Mouse (Mus musculus): ENCODE measurements around the gene Cpvl.
A peak's percentile ranks its signal among the peaks of the same experiment; 100 is the strongest.

The Cpvl gene

GRCm38 (mm10) chr6:53972238-53972743 lies 6.2 kb downstream of the Cpvl start:
- no peak for DNase-seq (ENCODE audit: low read depth, low spot score)

DNA sequence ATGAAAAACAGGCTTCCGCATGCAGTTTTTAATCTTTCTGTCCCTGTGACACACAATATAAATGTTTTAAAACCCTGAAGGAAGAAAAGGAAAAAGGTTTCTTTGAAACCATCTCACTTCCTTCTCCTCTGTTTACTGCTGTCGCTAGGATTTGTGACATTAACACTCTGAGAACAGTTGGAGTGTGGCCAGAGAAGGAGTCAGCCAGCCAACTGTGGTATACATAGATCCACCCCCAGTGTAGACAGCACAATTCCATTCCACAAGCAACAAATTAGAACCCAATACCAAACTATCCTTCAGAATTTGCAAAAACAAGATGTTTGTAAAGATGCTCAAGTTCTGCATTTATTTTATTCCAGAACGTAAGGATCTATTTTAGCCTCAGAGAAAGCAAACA lies 6.7 kb downstream of the Cpvl start:
- no peak for DNase-seq (ENCODE audit: low read depth, low spot score)

DNA sequence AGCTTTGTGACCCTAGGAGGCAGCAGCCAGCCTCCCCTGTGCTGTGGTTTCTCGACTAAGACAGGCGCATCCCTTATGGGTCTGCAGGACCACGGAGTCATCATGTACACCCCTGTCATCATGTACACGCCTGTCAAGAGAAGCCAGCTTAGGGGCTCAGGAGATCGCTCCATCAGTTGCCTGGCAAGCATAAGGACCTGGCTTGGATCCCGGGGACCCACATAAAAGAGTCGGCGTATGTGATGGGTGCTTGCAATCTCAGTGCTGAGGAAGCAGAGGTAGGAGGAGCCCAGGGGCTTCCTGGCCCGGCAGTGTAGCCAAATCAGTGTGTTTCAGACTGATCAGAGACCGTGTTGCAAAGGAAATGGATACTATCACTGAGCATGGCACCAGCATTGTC lies 9.4 kb downstream of the Cpvl start:
- no peak for DNase-seq (ENCODE audit: low read depth, low spot score)

- DNase-seq (ENCODE audit: low read depth, low spot score) = no peak
Observed at GRCm38 (mm10) chr6:53968550-53968949, 9.9 kb downstream of the Cpvl start.

GRCm38 (mm10) chr6:53966595-53966994 lies 11.9 kb downstream of the Cpvl start:
- DNase-seq (ENCODE audit: low read depth, low spot score) = no peak

DNA sequence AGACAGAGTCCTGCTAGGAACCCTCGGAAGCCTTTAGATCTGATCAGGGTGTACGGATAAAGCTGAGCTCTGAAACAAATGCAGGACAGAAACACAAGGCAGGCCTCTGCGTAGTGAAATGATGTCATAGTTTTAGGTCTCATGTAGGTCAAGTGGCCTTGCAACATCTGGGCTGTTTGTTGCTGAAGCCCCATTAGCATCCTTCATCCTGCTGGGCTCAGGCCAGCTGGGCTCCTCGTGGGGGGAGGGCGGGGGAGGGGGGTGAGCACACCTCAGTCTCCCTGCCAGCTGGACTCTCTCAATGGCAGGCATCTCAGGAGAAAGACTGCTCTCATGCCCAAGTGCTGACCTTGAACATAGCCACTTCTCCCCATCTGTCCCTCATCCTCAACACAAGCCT lies 12.6 kb downstream of the Cpvl start:
- DNase-seq (ENCODE audit: low read depth, low spot score) = no peak

- no peak for DNase-seq (ENCODE audit: low read depth, low spot score)
Observed at GRCm38 (mm10) chr6:53963906-53964496, 14.5 kb downstream of the Cpvl start.

DNA sequence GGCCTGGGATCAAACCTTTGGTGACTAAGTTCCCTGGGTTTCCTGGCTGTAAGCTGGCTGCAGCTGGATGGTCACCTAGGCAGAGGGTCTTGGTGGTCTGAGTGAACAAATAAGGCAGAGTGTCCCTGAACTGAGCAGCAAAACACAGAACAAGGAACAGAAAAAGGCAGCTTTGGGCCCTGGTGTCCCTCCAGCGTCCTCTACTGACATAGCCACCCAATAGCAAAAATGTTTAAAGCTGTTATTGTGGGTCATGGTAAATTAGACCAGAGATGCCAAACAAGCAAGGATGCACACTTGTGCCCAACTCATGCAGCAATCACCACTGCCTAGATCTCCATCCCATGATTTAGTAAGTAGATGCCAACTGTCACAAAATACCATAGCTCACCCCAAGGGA lies 16.5 kb downstream of the Cpvl start:
- no peak for DNase-seq (ENCODE audit: low read depth, low spot score)

DNA sequence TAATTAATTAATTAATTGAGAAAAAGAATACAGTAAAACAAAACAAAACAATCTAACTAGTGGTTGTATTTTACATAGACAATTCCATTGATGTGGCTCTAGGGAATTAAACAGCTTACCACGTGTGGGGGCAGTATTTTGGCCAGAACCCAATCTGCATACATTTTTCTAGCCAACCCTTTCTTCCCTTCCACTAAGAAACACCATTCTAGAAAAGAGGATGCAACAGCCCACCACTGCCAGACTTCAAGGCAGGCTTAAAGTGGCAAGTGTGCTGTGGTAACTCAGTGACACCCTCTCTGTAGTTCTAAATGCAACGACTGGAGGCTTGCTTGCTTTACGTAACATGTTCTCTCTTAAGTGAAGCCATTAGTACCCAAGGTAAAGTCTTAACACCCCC lies 18.6 kb downstream of the Cpvl start:
- no peak for DNase-seq (ENCODE audit: low read depth, low spot score)

DNA sequence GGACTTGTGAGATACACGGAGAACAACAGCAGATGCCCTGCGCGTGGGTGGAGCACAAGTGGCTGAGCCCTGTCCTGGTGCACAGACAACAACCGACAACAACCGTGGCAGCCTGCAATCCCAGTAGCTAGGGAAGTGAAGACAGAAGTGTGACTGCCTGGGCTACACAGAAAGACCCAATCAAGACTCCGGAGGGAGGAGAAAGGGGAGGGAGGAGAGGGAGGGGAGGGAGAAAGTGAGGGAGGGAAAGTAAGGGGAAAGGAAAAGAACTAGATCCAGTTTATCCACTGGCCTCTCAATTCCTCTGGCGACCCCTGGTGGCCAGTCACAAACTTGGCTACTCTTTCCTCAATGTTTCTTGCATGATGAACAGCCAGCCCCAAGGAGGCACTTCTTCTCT lies 20.1 kb downstream of the Cpvl start:
- DNase-seq (ENCODE audit: low read depth, low spot score) = peak; percentile 40

DNA sequence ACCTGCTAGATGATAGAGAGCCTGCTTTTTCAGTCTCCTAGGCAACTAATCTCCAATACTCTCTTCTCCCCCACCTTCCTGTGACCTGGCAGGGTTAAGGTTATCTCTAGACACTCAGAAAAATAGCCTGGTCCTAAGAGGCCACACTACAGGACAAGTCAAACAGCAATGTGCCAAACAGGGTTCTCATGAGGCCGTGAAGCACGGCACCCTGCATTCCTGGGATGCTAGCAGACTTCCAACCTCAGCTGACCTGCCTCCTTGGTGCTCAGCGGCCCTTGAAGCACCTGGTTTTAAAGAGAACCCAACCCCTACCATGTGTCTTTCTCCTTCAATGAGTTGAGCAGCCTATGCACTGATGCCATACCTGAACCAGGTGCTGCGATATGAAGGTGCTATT lies 22.0 kb downstream of the Cpvl start:
- no peak for DNase-seq (ENCODE audit: low read depth, low spot score)

- DNase-seq (ENCODE audit: low read depth, low spot score) = no peak
Observed at GRCm38 (mm10) chr6:53955846-53956245, 22.6 kb downstream of the Cpvl start.

DNA sequence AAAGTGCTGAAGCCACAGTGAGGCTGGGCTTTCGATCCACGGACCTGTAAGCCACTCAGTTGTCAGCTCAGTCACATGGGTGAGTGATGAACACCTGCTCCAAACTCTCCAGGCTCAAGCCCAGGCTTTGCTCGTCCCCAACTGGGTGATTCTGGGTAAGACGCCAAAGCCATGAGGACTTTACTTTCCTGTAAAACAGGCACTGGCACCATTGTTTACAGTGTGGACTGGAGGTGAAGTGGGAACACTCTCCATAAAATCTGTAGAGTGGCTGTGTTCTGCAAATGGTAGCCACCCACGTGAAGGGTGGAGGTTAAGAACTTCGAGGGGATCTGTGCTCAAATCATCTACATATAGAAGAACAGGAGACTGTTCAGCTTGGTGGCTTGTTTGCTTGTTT lies 23.2 kb downstream of the Cpvl start:
- no peak for DNase-seq (ENCODE audit: low read depth, low spot score)

DNA sequence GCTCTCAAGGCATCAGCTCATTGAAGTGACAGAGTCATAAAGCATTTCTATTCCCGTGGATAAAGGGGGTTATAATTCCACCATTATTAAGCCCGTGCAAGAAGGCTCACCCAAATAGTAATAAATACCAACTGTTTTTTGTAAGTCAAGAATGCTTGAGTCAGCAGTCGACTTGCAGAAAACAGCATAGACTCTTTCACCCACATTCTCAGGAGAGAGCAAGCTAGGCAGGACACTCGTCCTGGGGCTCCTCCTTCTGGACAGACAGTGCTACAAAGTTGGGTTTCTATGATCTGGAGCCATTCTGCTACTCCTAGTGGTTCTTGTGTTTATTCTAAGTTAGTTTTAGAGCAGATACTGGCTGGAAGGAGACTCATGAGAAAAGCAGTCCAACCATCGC lies 24.4 kb downstream of the Cpvl start:
- DNase-seq (ENCODE audit: low read depth, low spot score) = no peak

DNA sequence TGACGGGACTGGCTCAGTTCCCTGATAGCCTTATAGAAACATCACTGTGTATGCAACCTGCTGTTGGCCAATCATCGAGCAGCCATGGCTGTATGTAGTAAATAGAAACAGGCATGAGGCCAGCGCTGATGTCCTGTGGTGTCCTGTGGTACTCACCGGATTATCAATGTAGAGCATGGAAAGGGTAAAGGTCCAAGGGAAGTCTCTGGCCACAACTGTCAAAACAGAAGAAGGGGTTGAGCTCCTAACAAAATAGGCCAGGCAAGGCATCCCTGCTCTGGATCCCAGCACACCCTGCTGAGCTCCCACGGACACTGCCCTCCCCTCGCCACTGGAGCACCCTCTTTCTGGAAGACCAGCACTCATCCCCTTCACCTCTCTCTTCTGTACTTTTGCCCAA lies 25.1 kb downstream of the Cpvl start:
- no peak for DNase-seq (ENCODE audit: low read depth, low spot score)

DNA sequence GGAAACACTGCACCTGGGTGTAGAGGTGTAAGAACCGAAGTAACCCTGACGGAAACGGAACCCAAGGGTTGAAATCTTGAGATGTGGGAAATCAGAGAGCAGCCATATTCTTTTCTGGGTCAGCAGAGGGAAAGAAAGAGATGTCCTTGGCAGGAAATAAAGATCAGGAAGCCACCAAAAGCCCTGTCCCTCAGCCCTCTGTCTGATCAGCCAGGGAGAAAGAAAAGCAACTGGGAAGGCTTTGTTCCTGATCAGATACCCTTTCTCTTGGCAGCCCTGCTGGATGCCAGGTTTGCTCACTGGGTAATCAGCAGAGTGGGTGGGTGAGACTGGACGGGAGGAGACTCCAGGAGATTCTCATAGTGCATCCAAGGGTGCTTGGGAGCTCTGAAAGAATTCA lies 27.1 kb downstream of the Cpvl start:
- DNase-seq (ENCODE audit: low read depth, low spot score) = no peak

DNA sequence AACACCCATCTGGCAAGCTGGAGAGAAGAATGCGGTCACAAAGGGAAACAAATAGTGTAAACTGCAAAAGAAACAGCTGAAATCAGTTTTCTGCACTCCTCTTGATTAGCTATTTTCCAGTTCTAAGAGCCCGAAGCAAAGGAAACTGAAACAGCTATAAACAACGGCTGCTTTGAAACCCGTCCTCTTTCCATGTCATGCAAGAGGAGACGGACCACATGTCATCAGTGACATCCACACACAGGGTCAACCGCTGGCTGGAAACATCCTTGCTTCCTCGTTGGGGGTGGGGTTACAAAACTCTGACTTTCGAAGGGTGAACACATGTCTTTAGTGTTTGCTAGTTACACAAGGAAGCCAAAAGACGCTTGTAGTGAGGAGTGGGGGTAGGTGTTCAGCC lies 27.6 kb downstream of the Cpvl start:
- DNase-seq (ENCODE audit: low read depth, low spot score) = no peak

DNA sequence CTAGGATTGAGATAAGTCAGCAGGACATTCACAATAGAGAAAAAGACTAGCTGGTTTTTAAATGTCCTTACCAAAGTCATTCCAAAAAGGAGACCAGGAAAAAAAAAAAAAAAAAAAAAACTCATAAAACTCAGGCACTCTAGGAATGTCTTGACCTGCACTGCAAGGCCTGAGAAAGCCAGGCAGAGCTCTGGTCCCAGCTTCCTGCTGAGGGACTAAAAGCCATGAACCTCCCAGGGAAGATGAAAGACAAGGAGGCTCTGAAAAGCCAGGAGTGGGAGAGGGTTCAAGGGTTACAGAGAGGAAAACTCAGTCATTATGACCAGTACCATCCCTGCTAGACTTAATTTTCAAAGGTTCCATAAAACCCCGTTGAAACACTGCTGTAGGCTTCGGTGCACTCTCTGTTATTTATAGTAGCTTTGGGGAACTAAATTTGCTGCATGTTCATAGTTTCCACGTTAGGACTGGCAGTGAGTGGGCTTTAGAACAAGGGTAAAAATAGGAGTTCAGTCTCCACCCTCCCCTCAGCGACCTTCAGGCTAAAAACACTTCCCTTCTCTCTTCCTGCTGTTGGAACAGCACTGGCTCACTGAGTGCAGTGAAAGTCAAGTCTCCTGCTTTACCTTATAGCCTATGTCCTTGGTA lies 30.0 kb downstream of the Cpvl start:
- no peak for DNase-seq (ENCODE audit: low read depth, low spot score)

GRCm38 (mm10) chr6:53944887-53945286 lies 33.6 kb downstream of the Cpvl start:
- DNase-seq (ENCODE audit: low read depth, low spot score) = no peak

GRCm38 (mm10) chr6:53944417-53944816 lies 34.1 kb downstream of the Cpvl start:
- no peak for DNase-seq (ENCODE audit: low read depth, low spot score)

DNA sequence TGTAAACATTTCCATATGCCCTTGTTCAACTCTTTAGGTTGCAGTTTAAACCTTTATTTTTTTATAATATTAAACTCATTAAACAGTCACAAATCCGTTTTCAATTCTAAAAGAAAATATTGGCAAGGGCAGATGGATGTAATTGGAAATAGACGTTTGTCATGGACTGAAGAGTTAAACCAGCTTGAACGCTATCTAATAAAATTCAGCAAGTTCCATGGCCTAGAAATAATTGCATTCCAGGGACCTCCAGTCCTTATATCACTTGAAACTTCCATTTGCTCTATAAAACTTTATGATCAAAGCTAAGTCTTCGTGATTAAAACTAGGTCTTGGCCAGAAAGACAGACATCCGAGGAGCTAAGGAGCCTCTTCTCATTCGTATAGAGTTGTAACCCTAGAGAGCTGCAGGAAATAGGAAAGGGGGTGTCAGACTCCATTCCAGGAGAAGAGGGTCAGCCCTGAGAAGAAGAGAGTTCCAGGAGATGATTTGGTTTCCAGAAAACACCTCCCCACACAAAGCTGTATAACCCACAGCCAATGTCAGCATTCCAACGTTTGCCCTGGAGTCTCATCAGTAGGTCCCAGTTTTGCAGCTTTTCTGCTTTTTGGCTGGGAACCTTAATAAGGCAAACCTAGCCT lies 36.2 kb downstream of the Cpvl start:
- DNase-seq (ENCODE audit: low read depth, low spot score) = no peak

- no peak for DNase-seq (ENCODE audit: low read depth, low spot score)
Observed at GRCm38 (mm10) chr6:53939752-53940151, 38.7 kb downstream of the Cpvl start.

DNA sequence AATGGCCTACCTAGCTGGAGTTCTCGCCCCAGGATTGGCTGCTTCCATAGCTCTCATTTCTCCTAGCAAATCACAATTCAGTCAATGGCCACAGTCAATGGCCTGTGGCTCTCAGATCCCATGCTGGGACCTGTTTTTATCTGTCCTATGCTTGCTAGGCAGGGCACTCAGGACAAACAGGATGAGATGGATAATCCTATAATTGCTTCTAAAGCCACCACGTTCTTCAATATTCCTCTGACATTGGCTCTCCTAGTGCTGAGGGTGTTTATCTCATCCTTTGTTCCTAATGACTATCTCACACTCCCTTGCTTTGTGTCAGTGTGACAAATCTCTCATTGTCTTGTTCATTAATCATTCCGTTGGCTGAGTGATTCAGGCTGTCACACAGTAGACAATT lies 39.5 kb downstream of the Cpvl start:
- no peak for DNase-seq (ENCODE audit: low read depth, low spot score)
